Mouse (Mus musculus): ENCODE results near the gene Gadd45b. TPM values are rescaled to one million over a fixed set of nuclear protein-coding genes. Genes with fewer than 3 reads are reported as not detected.

The Gadd45b gene
- total and polyA plus RNA-seq, 3 experiments, result 14.9 to 52.5 (median 24.4) TPM

GRCm38 (mm10) chr10:80956385-80956784 lies 26.5 kb downstream of the Gadd45b start:
- Histone ChIP-seq H3K27me3 (replicated peaks) (no peaks in the 10 kb centered on the region), H3K4me2 (ENCODE audit: insufficient read depth, low read depth, poor library complexity, severe bottlenecking) (no peak overlapping the region), H3K27ac (ENCODE audit: insufficient read depth, low read depth) (no peak overlapping the region), H3K4me1 (ENCODE audit: control insufficient read depth in 1 of 2, insufficient read depth in 2 of 2) (peaks cover 6 to 15% of the 10 kb centered on the region in 2 experiments; a peak in 3 of 4 replicates), H3K9me3 (replicated peaks; ENCODE audit: low read length) (no peaks in the 10 kb centered on the region), H3K4me3 (replicated peaks in 1 of 3; ENCODE audit: low read depth in 2 of 3, low read length in 2 of 3, poor library complexity in 1 of 3) (no peak overlapping the region), H3K9ac (ENCODE audit: insufficient read depth, low read depth) (no peak overlapping the region), H3K79me2 (replicated peaks; ENCODE audit: control insufficient read depth, extremely low read depth, insufficient read depth, poor library complexity, severe bottlenecking) (no peaks in the 10 kb centered on the region), H3K36me3 (replicated peaks in 1 of 2; ENCODE audit: control insufficient read depth in 1 of 2, insufficient read depth in 1 of 2, low read length in 1 of 2) (no peaks in the 10 kb centered on the region)
- no peak for DNase-seq (ENCODE audit: extremely low read depth)
- dilution Hi-C loops (cut with MboI; ENCODE audit: extremely low pct_ligation_motif_present, extremely low pct_unique_long_range_greater_than_20kb, low sequenced_read_pairs), result no loop called here
- in situ Hi-C loops (cut with MboI; ENCODE audit: low pct_ligation_motif_present, low pct_unique_long_range_greater_than_20kb, low sequenced_read_pairs), result no loop called here
- TF ChIP-seq UBTF (IDR thresholded peaks at IDR 0.05; ENCODE audit: low read depth, low read length) (no peak), NRF1 (IDR thresholded peaks at IDR 0.05; ENCODE audit: low read depth, low read length) (no peak), GABPA (IDR thresholded peaks at IDR 0.05; ENCODE audit: insufficient replicate concordance, low read depth, low read length) (no peak), ZMIZ1 (IDR thresholded peaks at IDR 0.05; ENCODE audit: low read depth, low read length) (no peak), ZKSCAN1 (IDR thresholded peaks at IDR 0.05; ENCODE audit: borderline replicate concordance, low read depth, low read length) (no peak), ELF1 (IDR thresholded peaks at IDR 0.05; ENCODE audit: low read depth, low read length) (no peak), JUN (IDR thresholded peaks at IDR 0.05; ENCODE audit: insufficient read depth, low read depth, low read length) (no peak), RAD21 (IDR thresholded peaks at IDR 0.05; ENCODE audit: low read depth, low read length) (no peak), RCOR1 (conservative IDR thresholded peaks at IDR 0.05; ENCODE audit: low read depth, low read length) (no peak), IRF4 (IDR thresholded peaks at IDR 0.05; ENCODE audit: low read depth, low read length) (no peak), JUND (conservative IDR thresholded peaks at IDR 0.05; ENCODE audit: low read depth, low read length) (no peak)

DNA sequence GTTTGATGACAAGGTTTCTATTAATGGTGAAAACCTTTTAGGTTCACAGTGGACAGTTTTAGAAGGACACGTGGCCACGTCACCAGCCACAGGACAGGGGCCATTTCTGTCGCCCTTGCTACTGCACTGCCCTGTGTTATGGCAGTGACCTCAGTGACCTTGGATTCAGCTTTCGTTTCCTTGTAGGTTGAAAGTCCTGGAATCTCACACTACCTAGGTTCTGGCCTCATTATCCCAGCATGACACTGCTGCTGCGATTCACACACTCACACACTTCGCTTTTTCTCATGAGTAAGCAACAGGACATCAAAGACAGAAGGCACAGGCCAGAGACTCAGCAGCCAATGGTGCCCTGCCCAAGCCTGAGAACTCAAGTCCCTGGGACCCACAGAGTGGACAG lies 27.0 kb downstream of the Gadd45b start:
- H3K79me2 ChIP-seq (replicated peaks; ENCODE audit: control insufficient read depth, extremely low read depth, insufficient read depth, poor library complexity, severe bottlenecking), result no peaks in the 10 kb centered on the region
- no peak overlapping the region for H3K4me2 ChIP-seq (ENCODE audit: insufficient read depth, low read depth, poor library complexity, severe bottlenecking)
- H3K36me3 ChIP-seq (replicated peaks in 1 of 2; ENCODE audit: control insufficient read depth in 1 of 2, insufficient read depth in 1 of 2, low read length in 1 of 2), result no peaks in the 10 kb centered on the region
- H3K27me3 ChIP-seq (replicated peaks), result no peaks in the 10 kb centered on the region
- H3K4me1 ChIP-seq (ENCODE audit: control insufficient read depth in 1 of 2, insufficient read depth in 2 of 2), result peaks cover 9 to 19% of the 10 kb centered on the region in 2 experiments; a peak in 3 of 4 replicates
- DNase-seq (ENCODE audit: extremely low read depth), result no peak
- H3K27ac ChIP-seq (ENCODE audit: insufficient read depth, low read depth), result no peak overlapping the region
- dilution Hi-C loops (cut with MboI; ENCODE audit: extremely low pct_ligation_motif_present, extremely low pct_unique_long_range_greater_than_20kb, low sequenced_read_pairs) (no loop called here), in situ Hi-C loops (cut with MboI; ENCODE audit: low pct_ligation_motif_present, low pct_unique_long_range_greater_than_20kb, low sequenced_read_pairs) (no loop called here)
- no peak overlapping the region for H3K4me3 ChIP-seq (replicated peaks in 1 of 3; ENCODE audit: low read depth in 2 of 3, low read length in 2 of 3, poor library complexity in 1 of 3)
- no peak overlapping the region for H3K9ac ChIP-seq (ENCODE audit: insufficient read depth, low read depth)
- H3K9me3 ChIP-seq (replicated peaks; ENCODE audit: low read length), result no peaks in the 10 kb centered on the region
- TF ChIP-seq POLR2A (IDR thresholded peaks at IDR 0.05; ENCODE audit: low read depth, low read length) (no peak), JUN (IDR thresholded peaks at IDR 0.05; ENCODE audit: insufficient read depth, low read depth, low read length) (no peak), MYC (IDR thresholded peaks at IDR 0.05; ENCODE audit: low read depth, low read length) (no peak), MAFK (IDR thresholded peaks at IDR 0.05; ENCODE audit: insufficient replicate concordance, low read length) (no peak), TCF12 (IDR thresholded peaks at IDR 0.05; ENCODE audit: low read depth, low read length) (no peak), CHD2 (IDR thresholded peaks at IDR 0.05; ENCODE audit: low read length) (no peak), MAZ (IDR thresholded peaks at IDR 0.05; ENCODE audit: low read depth, low read length) (no peak), SMC3 (IDR thresholded peaks at IDR 0.05; ENCODE audit: low read depth, low read length) (no peak), NELFE (IDR thresholded peaks at IDR 0.05; ENCODE audit: low read depth, low read length) (no peak), RCOR1 (conservative IDR thresholded peaks at IDR 0.05; ENCODE audit: low read depth, low read length) (no peak), ELF1 (IDR thresholded peaks at IDR 0.05; ENCODE audit: low read depth, low read length) (no peak)

Measured in CH12.LX (cell line).